Mouse (Mus musculus): ENCODE results near the gene Gcnt2. TPM values are rescaled to one million over a fixed set of nuclear protein-coding genes. Genes with fewer than 3 reads are reported as not detected.
"Not testable (repeated sequence)": the region's sequence is repeated elsewhere in the genome, so short reads cannot be mapped to it uniquely, and the experiment has no call there.

The Gcnt2 gene
- total RNA-seq, 1 experiment from 2014 or later = 7.3 TPM

DNA sequence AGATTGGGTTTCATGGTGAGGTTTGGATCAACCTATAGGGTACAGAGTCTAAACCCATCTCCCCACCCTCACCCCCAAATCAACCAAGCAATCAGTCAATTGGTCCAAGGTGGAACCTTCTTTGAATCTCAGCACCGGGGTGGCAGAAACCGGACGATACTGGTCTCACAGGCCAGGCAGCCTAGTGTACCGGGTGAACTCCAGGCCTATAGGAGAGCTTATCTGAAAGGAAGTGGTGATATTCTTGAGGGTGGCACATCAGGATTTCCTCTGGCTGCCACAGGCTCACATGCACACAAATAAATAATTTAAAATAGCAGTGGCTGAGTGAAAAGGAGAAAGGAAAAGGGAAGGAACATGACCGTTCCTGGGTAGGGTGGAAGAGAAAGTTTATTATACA lies 84.4 kb downstream of the Gcnt2 start:
- DNase-seq = no peak

GRCm38 (mm10) chr13:40944346-40944745 lies 84.8 kb downstream of the Gcnt2 start:
- no peak for DNase-seq

DNA sequence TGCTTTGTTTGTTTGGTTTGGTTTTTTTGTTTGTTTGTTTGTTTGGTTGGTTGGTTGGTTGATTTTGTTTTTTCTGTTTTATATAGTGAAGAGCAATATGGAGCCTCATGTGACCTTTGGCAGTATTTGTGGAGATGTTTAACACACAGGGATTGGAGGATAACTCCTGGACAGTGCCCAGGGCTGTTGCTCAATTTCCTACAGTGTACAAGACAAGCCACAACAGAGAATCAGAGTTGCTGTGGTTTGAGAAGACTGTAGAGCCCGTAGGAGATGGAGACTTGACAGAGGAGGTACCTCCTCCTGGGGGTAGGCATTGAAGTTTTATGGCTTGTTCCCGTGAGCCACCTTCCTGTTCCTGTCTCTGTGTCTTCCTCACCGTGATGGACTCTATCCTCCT lies 87.0 kb downstream of the Gcnt2 start:
- no peak for DNase-seq

- DNase-seq = no peak
These were observed 88.1 kb downstream of the Gcnt2 start for GRCm38 (mm10) chr13:40947538-40948205.

- DNase-seq = no peak
These were observed 91.9 kb downstream of the Gcnt2 start for GRCm38 (mm10) chr13:40951386-40951976.

- DNase-seq = no peak
These were observed 93.7 kb downstream of the Gcnt2 start for GRCm38 (mm10) chr13:40953231-40953630.

DNA sequence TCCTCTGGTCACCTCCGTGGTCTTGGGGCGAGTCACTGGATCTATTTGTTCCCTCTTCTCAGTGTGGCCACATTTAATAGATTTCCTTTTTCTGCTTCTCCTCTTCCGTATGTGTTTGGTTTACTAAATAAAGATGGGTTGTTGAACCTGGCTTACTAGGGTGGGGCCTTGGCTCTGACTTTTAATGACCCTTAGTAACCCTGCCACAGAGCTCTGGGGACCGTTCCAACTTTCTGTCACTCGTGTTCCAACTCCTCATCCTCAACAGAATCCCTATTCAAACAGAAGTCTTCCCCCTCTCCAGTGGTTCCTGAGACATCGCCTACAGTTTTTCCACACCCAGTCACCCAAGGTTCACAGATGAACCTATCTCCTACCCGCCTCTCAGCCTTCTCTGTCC lies 96.2 kb downstream of the Gcnt2 start:
- DNase-seq = no peak

DNA sequence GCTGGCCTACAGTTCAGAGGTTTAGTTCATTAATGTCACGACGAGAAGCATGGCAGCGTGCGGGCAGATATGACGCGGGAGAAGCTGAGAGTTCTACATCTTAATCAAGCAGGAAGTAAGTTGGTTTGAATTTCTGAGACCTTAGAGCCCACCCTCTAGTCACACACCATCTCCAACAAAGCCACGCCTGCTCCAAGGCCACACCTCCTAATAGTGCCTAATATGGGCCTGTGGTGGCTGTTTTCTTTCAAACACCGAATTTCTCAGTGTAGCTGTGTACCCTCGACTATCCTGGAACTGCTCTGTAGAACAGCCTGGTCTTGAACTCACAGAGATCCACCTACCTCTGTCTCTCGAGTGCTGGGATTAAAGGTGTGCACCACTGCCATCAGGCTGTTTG lies 108.1 kb downstream of the Gcnt2 start:
- DNase-seq = no peak

DNA sequence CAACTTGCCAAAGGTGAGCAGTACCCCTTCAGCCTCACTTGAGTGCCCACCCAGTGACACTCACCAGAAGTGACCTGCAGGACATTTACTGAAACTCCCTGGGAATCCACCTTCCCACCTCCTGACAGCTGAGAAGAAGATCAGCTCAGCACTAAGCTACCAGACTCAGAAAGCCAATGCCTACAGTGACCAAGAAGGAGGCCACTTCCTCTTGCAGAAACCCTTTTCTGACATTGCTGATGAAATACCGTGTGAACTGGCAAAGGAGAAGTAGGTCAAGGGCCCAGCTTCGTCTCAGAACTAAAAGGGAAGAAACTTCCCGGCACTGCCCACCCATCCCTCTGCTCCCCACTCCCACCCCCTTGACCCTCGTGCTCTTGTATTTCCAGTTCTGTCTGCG lies 109.0 kb downstream of the Gcnt2 start:
- DNase-seq = no peak

DNA sequence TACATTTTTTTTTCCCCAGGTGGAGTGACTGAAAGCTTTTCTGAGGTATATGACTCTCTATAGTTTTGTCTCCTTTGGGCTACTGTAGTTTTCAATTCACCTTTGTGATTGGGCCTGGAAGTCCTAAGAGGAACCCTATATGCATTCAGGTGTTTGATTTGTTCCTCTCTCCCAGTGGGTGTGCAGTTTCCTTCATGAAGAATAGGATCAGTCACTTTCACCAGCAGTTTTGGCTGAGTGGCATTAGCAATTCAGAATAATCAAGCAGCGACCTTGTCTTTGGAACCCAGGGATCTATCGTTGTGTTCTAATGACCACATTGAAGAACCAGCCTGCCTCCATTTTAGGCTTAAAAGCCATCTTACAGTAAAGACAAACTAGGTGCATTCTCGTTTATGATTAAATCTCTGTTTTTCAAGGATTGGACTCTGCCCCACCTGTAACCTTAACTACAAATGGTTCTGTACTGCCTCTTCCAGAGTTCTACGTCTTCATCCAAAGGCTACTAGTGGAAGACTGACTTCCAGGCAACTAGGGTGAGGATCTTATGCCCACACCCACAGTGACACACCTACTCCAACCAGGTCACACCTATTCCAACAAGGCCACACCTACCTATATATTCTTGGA lies 110.3 kb downstream of the Gcnt2 start:
- DNase-seq = no peak

- DNase-seq = no peak
These were observed 111.7 kb downstream of the Gcnt2 start for GRCm38 (mm10) chr13:40971261-40971660.

- no peak for DNase-seq
These were observed 112.3 kb downstream of the Gcnt2 start for GRCm38 (mm10) chr13:40971831-40972230.

- no peak for DNase-seq
These were observed 113.4 kb downstream of the Gcnt2 start for GRCm38 (mm10) chr13:40972976-40973375.

- DNase-seq = peak; percentile 56
These were observed 118.1 kb downstream of the Gcnt2 start for GRCm38 (mm10) chr13:40977609-40978008.

- DNase-seq = no peak
These were observed 119.1 kb downstream of the Gcnt2 start for GRCm38 (mm10) chr13:40978652-40979051.

DNA sequence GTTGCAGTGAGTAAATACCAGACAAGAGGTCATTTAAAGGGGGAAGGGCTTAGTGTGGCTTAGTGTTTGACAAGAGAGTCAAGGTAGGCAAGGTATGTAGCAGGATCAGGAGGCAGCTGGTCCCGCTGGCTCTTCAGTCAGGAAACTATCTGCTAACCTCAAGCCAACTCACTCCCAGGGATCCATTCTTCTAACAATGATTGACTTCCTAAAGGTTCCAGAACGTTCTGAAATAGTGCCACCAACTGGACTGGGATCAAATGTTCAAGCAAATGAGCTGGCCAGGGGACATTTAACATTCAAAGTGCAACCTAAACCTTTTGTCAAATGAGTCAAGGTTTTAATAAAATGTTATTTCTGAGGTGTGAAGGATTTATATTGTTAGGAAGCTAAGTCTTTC lies 119.8 kb downstream of the Gcnt2 start:
- DNase-seq = no peak

- DNase-seq = peak; percentile 14
These were observed 123.2 kb downstream of the Gcnt2 start for GRCm38 (mm10) chr13:40982759-40983158.

DNA sequence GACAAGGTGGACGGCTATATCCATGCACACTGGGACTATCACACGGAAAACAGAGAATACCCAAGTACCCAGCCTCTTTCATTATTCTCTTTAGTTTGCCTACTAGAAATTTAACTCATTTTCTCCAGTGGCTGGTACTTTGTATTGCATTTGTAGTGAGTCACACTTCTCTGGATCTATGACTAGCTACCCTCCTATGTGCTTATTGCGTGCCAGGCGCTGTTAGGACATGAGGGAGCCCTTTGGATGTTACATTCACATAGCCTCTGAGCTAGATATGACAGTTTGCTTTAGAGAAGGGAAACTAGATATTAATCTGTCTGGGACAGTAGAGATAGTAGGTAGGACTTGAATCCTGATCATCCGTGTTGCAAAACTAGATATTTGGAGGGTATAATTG lies 126.5 kb downstream of the Gcnt2 start:
- DNase-seq = no peak

GRCm38 (mm10) chr13:40987608-40988303 lies 128.2 kb downstream of the Gcnt2 start:
- DNase-seq = not testable (repeated sequence)

DNA sequence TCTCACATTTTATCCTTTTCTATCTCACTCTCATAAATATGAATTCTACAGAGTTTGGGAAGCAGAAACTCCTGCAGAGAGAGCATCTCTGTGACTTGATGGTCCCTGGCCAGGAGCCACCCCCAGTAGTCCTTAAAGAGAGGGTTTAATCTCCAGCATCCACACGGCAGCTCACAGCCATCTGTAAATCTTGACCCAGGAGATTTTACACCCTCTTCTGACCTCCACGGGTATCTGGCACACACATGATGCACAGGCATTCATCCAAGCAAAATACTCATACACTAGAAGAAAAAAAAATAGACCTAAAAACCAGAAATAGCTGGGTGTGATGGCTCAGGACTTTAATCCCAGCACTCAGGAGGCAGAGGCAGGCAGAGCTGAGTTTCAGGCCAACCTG lies 128.9 kb downstream of the Gcnt2 start:
- no peak for DNase-seq

DNA sequence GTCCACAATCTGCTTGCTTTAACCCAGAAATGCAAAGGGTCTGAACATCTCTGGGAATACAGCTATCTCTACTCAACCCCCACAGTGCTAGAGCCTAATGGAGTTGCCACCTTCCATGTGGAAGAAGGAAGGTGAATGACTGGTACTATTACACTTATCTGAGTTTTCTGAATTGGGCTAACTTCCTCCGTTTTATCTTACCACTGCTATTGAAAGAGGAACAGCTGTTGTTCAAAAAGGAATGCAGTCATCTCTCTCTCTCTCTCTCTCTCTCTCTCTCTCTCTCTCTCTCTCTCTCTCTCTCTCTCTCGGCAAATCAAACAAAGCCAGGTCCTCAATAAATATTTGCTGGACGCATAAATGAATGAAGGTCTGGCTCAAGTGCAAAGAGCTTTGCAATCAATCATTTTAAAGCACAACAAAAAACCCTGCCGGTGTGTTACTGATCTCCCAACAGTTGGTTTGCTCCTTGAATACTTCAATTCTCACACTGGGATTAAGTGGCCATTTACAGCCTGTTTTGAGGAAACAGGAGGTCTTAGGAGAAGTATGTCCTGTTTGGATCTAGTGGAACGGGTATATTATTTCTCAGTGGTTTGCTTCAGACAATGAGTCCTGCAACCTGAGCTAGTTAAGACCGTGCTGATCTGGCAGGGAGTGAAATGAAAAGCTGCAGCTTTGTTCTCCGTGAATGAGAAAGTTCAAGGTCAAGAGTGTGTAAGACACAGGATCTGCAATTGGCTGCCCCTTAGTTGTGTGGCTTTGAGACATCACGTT lies 135.1 kb downstream of the Gcnt2 start:
- DNase-seq = no peak

GRCm38 (mm10) chr13:40998537-40998936 lies 139.0 kb downstream of the Gcnt2 start:
- not testable (repeated sequence) for DNase-seq

All from adrenal gland, postnatal 25 days (tissue).